Mouse (Mus musculus) CH12.LX (cell line): ENCODE data around the gene Gpx3. TPM values are rescaled to one million over a fixed set of nuclear protein-coding genes. Genes with fewer than 3 reads are reported as not detected.

Source experiments
- DNase-seq: peaks from one replicate; pipeline ENCODE4 v3.0.0-alpha.2; 2013; ENCODE audit errors: extremely low read depth
- H3K27ac ChIP-seq: 2 replicates; pipeline ENCODE4 v1.5.1; 2012; ENCODE audit warnings: low read depth, mild to moderate bottlenecking, control low read depth, moderate library complexity; ENCODE audit not compliant: insufficient read depth
- H3K27me3 ChIP-seq: replicated peaks from 2 replicates; pipeline ENCODE3; 2012; ENCODE audit warnings: inconsistent platforms
- H3K36me3 ChIP-seq, 2 experiments: replicated peaks in 1 of 2; 2 replicates each; pipeline versions ENCODE3 to v1.6.1; 2012; ENCODE audit warnings: inconsistent platforms in 1 of 2, low read length in 1 of 2, mild to moderate bottlenecking in 1 of 2, mixed read lengths in 1 of 2, moderate library complexity in 1 of 2; ENCODE audit not compliant: control insufficient read depth in 1 of 2, insufficient read depth in 1 of 2
- H3K4me1 ChIP-seq, 2 experiments: 2 replicates each; pipeline ENCODE4 v1.6.1; 2012; ENCODE audit warnings: inconsistent platforms in 1 of 2, moderate library complexity in 1 of 2; ENCODE audit not compliant: insufficient read depth in 2 of 2, control insufficient read depth in 1 of 2
- H3K4me2 ChIP-seq: 2 replicates; pipeline ENCODE4 v1.6.1; 2012; ENCODE audit warnings: low read depth, mild to moderate bottlenecking, control low read depth; ENCODE audit not compliant: poor library complexity, insufficient read depth, severe bottlenecking
- H3K4me3 ChIP-seq, 3 experiments: fragments of 150-350 bp in 1 of 3; sonication (generic) in 1 of 3; replicated peaks in 1 of 3; 2 replicates each; pipeline versions ENCODE3 to v1.5.1; 2011 to 2012; ENCODE audit warnings: low read depth in 2 of 3, low read length in 2 of 3, mild to moderate bottlenecking in 2 of 3, moderate library complexity in 2 of 3, control low read depth in 1 of 3, improper control_type of control experiment in 1 of 3, inconsistent platforms in 1 of 3, mixed read lengths in 1 of 3; ENCODE audit not compliant: poor library complexity in 1 of 3
- H3K79me2 ChIP-seq: replicated peaks from 2 replicates; pipeline ENCODE4 v1.6.1; 2012; ENCODE audit warnings: mild to moderate bottlenecking, moderate library complexity; ENCODE audit not compliant: control insufficient read depth, poor library complexity, insufficient read depth, severe bottlenecking; ENCODE audit errors: extremely low read depth
- H3K9ac ChIP-seq: 2 replicates; pipeline ENCODE4 v1.6.1; 2012; ENCODE audit warnings: low read depth, mild to moderate bottlenecking, control low read depth, moderate library complexity; ENCODE audit not compliant: insufficient read depth
- H3K9me3 ChIP-seq: replicated peaks from 2 replicates; pipeline ENCODE3; 2012; ENCODE audit warnings: low read length, inconsistent platforms, mixed read lengths
- CHD1 ChIP-seq: IDR thresholded peaks from 2 replicates; pipeline ENCODE4 v1.6.1; 2012; ENCODE audit warnings: low read depth, low read length, improper control_type of control experiment, inconsistent platforms
- EP300 ChIP-seq: IDR thresholded peaks from 2 replicates; pipeline ENCODE4 v1.6.1; 2011; ENCODE audit warnings: low read length, improper control_type of control experiment
- ETS1 ChIP-seq: conservative IDR thresholded peaks from 2 replicates; pipeline ENCODE4 v1.6.1; 2012; ENCODE audit warnings: low read depth, mild to moderate bottlenecking, inconsistent platforms, low read length, improper control_type of control experiment, moderate library complexity
- HCFC1 ChIP-seq: IDR thresholded peaks from 2 replicates; pipeline ENCODE4 v1.6.1; 2012; ENCODE audit warnings: low read depth, mild to moderate bottlenecking, inconsistent platforms, low read length, improper control_type of control experiment
- JUN ChIP-seq: IDR thresholded peaks from 2 replicates; pipeline ENCODE4 v1.6.1; 2011; ENCODE audit warnings: low read depth, mild to moderate bottlenecking, low read length, improper control_type of control experiment, moderate library complexity; ENCODE audit not compliant: insufficient read depth
- MAFK ChIP-seq: IDR thresholded peaks from 2 replicates; pipeline ENCODE4 v1.6.1; 2011; ENCODE audit warnings: low read length, improper control_type of control experiment; ENCODE audit not compliant: insufficient replicate concordance
- MAX ChIP-seq: IDR thresholded peaks from 2 replicates; pipeline ENCODE4 v1.6.1; 2011; ENCODE audit warnings: low read length, improper control_type of control experiment
- MAZ ChIP-seq: IDR thresholded peaks from 2 replicates; pipeline ENCODE4 v1.6.1; 2012; ENCODE audit warnings: low read depth, mild to moderate bottlenecking, inconsistent platforms, low read length, improper control_type of control experiment, moderate library complexity
- NELFE ChIP-seq: IDR thresholded peaks from 2 replicates; pipeline ENCODE4 v1.6.1; 2011; ENCODE audit warnings: low read depth, low read length, improper control_type of control experiment
- NRF1 ChIP-seq: IDR thresholded peaks from 2 replicates; pipeline ENCODE4 v1.6.1; 2014; ENCODE audit warnings: low read depth, mild to moderate bottlenecking, inconsistent platforms, low read length, improper control_type of control experiment, moderate library complexity
- SIN3A ChIP-seq: IDR thresholded peaks from 2 replicates; pipeline ENCODE4 v1.6.1; 2012; ENCODE audit warnings: low read length, improper control_type of control experiment, inconsistent platforms
- TBP ChIP-seq: conservative IDR thresholded peaks from 2 replicates; pipeline ENCODE4 v1.6.1; 2011; ENCODE audit warnings: low read depth, low read length, improper control_type of control experiment
- TCF12 ChIP-seq: IDR thresholded peaks from 2 replicates; pipeline ENCODE4 v1.6.1; 2014; ENCODE audit warnings: low read depth, mild to moderate bottlenecking, inconsistent platforms, low read length, improper control_type of control experiment
- USF1 ChIP-seq: IDR thresholded peaks from 2 replicates; pipeline ENCODE4 v1.6.1; 2014; ENCODE audit warnings: low read depth, mild to moderate bottlenecking, inconsistent platforms, low read length, improper control_type of control experiment
- ZNF384 ChIP-seq: IDR thresholded peaks from 2 replicates; pipeline ENCODE4 v1.6.1; 2012; ENCODE audit warnings: low read depth, low read length, improper control_type of control experiment, inconsistent platforms
- dilution Hi-C: fragments of 300-500 bp; cut with MboI; formaldehyde crosslinking; loops from 2 replicates; pipeline ENCODE4 v1.14.3; 2020; ENCODE audit warnings: low sequenced_read_pairs; ENCODE audit not compliant: extremely low pct_unique_long_range_greater_than_20kb, extremely low pct_ligation_motif_present
- in situ Hi-C: fragments of 300-500 bp; cut with MboI; formaldehyde crosslinking; loops from 3 replicates; pipeline ENCODE4 v1.14.3; 2019; ENCODE audit warnings: low sequenced_read_pairs, low pct_ligation_motif_present, low pct_unique_long_range_greater_than_20kb, mixed read lengths
- polyA plus RNA-seq: library from polyadenylated mRNA; unstranded; fragments of >175 nt; gene quantifications from 2 replicates; pipeline ENCODE4 v1.2.1, GENCODE M21; 2012; ENCODE audit warnings: low read depth; ENCODE audit not compliant: insufficient read length
- total RNA-seq, 2 experiments: library from RNA; depleted of rRNA; stranded (reverse); fragments of 300-350 nt in 1 of 2; fragments of >200 nt in 1 of 2; gene quantifications; 2 replicates each; pipeline ENCODE4 v1.2.3; 2012 to 2014

Gene Gpx3
- total and polyA plus RNA-seq, 3 experiments, result 0.63 TPM; not detected in 2

- Histone ChIP-seq H3K79me2 (no peaks in the 10 kb centered on the region), H3K27me3 (no peaks in the 10 kb centered on the region), H3K36me3 (no peaks in the 10 kb centered on the region), H3K9me3 (no peaks in the 10 kb centered on the region), H3K4me1 (peaks cover 5 to 8% of the 10 kb centered on the region in 2 experiments), H3K4me3 (no peak overlapping the region), H3K4me2 (no peak overlapping the region), H3K9ac (no peak overlapping the region), H3K27ac (no peak overlapping the region)
- TF ChIP-seq TBP (no peak), MAX (no peak), NRF1 (no peak)
- dilution Hi-C loops, result no loop called here
- DNase-seq, result no peak
- in situ Hi-C loops, result loop anchor here (25.0 kb wide), 1 partner anchor 488 kb away; no protein-coding TSS in a partner anchor
Measured at GRCm38 (mm10) chr11:54899657-54900056, 2.6 kb upstream of the Gpx3 start.

GRCm38 (mm10) chr11:54903339-54903738 lies 1.1 kb downstream of the Gpx3 start:
- H3K4me1 ChIP-seq, result peaks cover 5 to 8% of the 10 kb centered on the region in 2 experiments
- H3K36me3 ChIP-seq, result peaks cover 0 to 26% of the 10 kb centered on the region in 2 experiments
- TF ChIP-seq ZNF384 (no peak), NELFE (no peak)
- no peak overlapping the region for H3K4me2 ChIP-seq
- no peaks in the 10 kb centered on the region for H3K9me3 ChIP-seq
- no peak for DNase-seq
- no peak overlapping the region for H3K9ac ChIP-seq
- dilution Hi-C loops, result no loop called here
- H3K79me2 ChIP-seq, result no peaks in the 10 kb centered on the region
- no peak overlapping the region for H3K27ac ChIP-seq
- no peaks in the 10 kb centered on the region for H3K27me3 ChIP-seq
- H3K4me3 ChIP-seq, result no peak overlapping the region
- in situ Hi-C loops, result no loop called here

- H3K9me3 ChIP-seq, result no peaks in the 10 kb centered on the region
- no peaks in the 10 kb centered on the region for H3K27me3 ChIP-seq
- H3K27ac ChIP-seq, result no peak overlapping the region
- H3K9ac ChIP-seq, result no peak overlapping the region
- peak; percentile 82 for DNase-seq
- peaks cover 5 to 8% of the 10 kb centered on the region in 2 experiments for H3K4me1 ChIP-seq
- dilution Hi-C loops (no loop called here), in situ Hi-C loops (no loop called here)
- no peak overlapping the region for H3K4me2 ChIP-seq
- H3K79me2 ChIP-seq, result no peaks in the 10 kb centered on the region
- no peak overlapping the region for H3K4me3 ChIP-seq
- peaks cover 6 to 34% of the 10 kb centered on the region in 2 experiments for H3K36me3 ChIP-seq
- TF ChIP-seq USF1 (no peak), JUN (0 out of 2 replicates have a peak, but pooled peaks have one; percentile 3), ETS1 (peak; percentile 40), EP300 (no peak), MAFK (peak; percentile 64; the same call in 1 of the 2 replicates), SIN3A (peak; percentile 53; the same call in 1 of the 2 replicates), NELFE (0 out of 2 replicates have a peak, but pooled peaks have one; percentile 13), MAZ (0 out of 2 replicates have a peak, but pooled peaks have one; percentile 41), TCF12 (peak; percentile 42; the same call in 1 of the 2 replicates), CHD1 (no peak), HCFC1 (peak; percentile 35; the same call in 1 of the 2 replicates)
Measured at GRCm38 (mm10) chr11:54903940-54904706, 1.9 kb downstream of the Gpx3 start.
